Mouse (Mus musculus): Measurements from ENCODE around the gene Zfp13. TPM values are rescaled to one million over a fixed set of nuclear protein-coding genes. Genes with fewer than 3 reads are reported as not detected.
A peak's percentile ranks its signal among the peaks of the same experiment; 100 is the strongest.

Zfp13 gene
- total and polyA plus RNA-seq, 2 experiments from 2014 or later, result 5.3 to 18.5 TPM

- Histone ChIP-seq H3K4me1 (ENCODE audit: control insufficient read depth, insufficient read depth) (no peaks in the 10 kb centered on the region), H3K36me3 (replicated peaks; ENCODE audit: control insufficient read depth, insufficient read depth, low read length) (peaks cover 49% of the 10 kb centered on the region), H3K4me3 (ENCODE audit: low read depth, low read length) (no peak overlapping the region), H3K9ac (replicated peaks; ENCODE audit: low read depth, low read length) (no peak overlapping the region), H3K9me3 (replicated peaks; ENCODE audit: control insufficient read depth, low read length) (no peaks in the 10 kb centered on the region), H3K27me3 (ENCODE audit: control insufficient read depth, insufficient read depth, low read length) (no peaks in the 10 kb centered on the region), H3K27ac (ENCODE audit: low read depth) (no peak overlapping the region), H3K4me2 (ENCODE audit: low read depth, low read length) (no peak overlapping the region)
- 85% methylated on average over 8 of the region's 8 CpGs for WGBS
- DNase-seq (ENCODE audit: low spot score), result no peak
- ATAC-seq (ENCODE audit: insufficient read depth, low read depth), result no peak
- TF ChIP-seq CTCF (IDR thresholded peaks at IDR 0.05; ENCODE audit: low read depth), result no peak
- no peak for TF ChIP-seq EP300 (IDR thresholded peaks at IDR 0.05; ENCODE audit: low read depth)
These were observed 25.2 kb downstream of the Zfp13 start for GRCm38 (mm10) chr17:23574130-23574529.

- H3K27ac ChIP-seq (ENCODE audit: low read depth), result no peak overlapping the region
- TF ChIP-seq CTCF (IDR thresholded peaks at IDR 0.05; ENCODE audit: low read depth) (no peak), EP300 (IDR thresholded peaks at IDR 0.05; ENCODE audit: low read depth) (no peak)
- no peak for ATAC-seq (ENCODE audit: insufficient read depth, low read depth)
- H3K4me1 ChIP-seq (ENCODE audit: control insufficient read depth, insufficient read depth), result no peaks in the 10 kb centered on the region
- H3K4me2 ChIP-seq (ENCODE audit: low read depth, low read length), result no peak overlapping the region
- H3K4me3 ChIP-seq (ENCODE audit: low read depth, low read length), result no peak overlapping the region
- no peak overlapping the region for H3K9ac ChIP-seq (replicated peaks; ENCODE audit: low read depth, low read length)
- H3K9me3 ChIP-seq (replicated peaks; ENCODE audit: control insufficient read depth, low read length), result no peaks in the 10 kb centered on the region
- WGBS, result 75% methylated on average over 6 of the region's 6 CpGs
- H3K36me3 ChIP-seq (replicated peaks; ENCODE audit: control insufficient read depth, insufficient read depth, low read length), result peaks cover 33% of the 10 kb centered on the region
- DNase-seq (ENCODE audit: low spot score), result no peak
- H3K27me3 ChIP-seq (ENCODE audit: control insufficient read depth, insufficient read depth, low read length), result no peaks in the 10 kb centered on the region
These were observed 27.2 kb downstream of the Zfp13 start for GRCm38 (mm10) chr17:23572059-23572458.

GRCm38 (mm10) chr17:23571084-23571483, 28.2 kb downstream of the Zfp13 start:
- H3K4me3 ChIP-seq (ENCODE audit: low read depth, low read length), result no peak overlapping the region
- H3K9ac ChIP-seq (replicated peaks; ENCODE audit: low read depth, low read length), result no peak overlapping the region
- H3K27me3 ChIP-seq (ENCODE audit: control insufficient read depth, insufficient read depth, low read length), result no peaks in the 10 kb centered on the region
- no peak for ATAC-seq (ENCODE audit: insufficient read depth, low read depth)
- DNase-seq (ENCODE audit: low spot score), result no peak
- no peak overlapping the region for H3K27ac ChIP-seq (ENCODE audit: low read depth)
- H3K9me3 ChIP-seq (replicated peaks; ENCODE audit: control insufficient read depth, low read length), result no peaks in the 10 kb centered on the region
- WGBS, result 10% methylated on average over 5 of the region's 5 CpGs
- H3K4me2 ChIP-seq (ENCODE audit: low read depth, low read length), result no peak overlapping the region
- TF ChIP-seq CTCF (IDR thresholded peaks at IDR 0.05; ENCODE audit: low read depth) (peak; percentile 48), EP300 (IDR thresholded peaks at IDR 0.05; ENCODE audit: low read depth) (no peak)
- no peaks in the 10 kb centered on the region for H3K4me1 ChIP-seq (ENCODE audit: control insufficient read depth, insufficient read depth)
- H3K36me3 ChIP-seq (replicated peaks; ENCODE audit: control insufficient read depth, insufficient read depth, low read length), result peaks cover 23% of the 10 kb centered on the region

GRCm38 (mm10) chr17:23570017-23570416, 29.3 kb downstream of the Zfp13 start:
- H3K27ac ChIP-seq (ENCODE audit: low read depth), result no peak overlapping the region
- peaks cover 12% of the 10 kb centered on the region; the same call in 1 of the 2 replicates for H3K36me3 ChIP-seq (replicated peaks; ENCODE audit: control insufficient read depth, insufficient read depth, low read length)
- no peak overlapping the region for H3K4me2 ChIP-seq (ENCODE audit: low read depth, low read length)
- TF ChIP-seq EP300 (IDR thresholded peaks at IDR 0.05; ENCODE audit: low read depth) (no peak), CTCF (IDR thresholded peaks at IDR 0.05; ENCODE audit: low read depth) (peak; percentile 63)
- no peaks in the 10 kb centered on the region for H3K9me3 ChIP-seq (replicated peaks; ENCODE audit: control insufficient read depth, low read length)
- no peaks in the 10 kb centered on the region for H3K27me3 ChIP-seq (ENCODE audit: control insufficient read depth, insufficient read depth, low read length)
- peak; percentile 70; the same call in 1 of the 2 replicates for ATAC-seq (ENCODE audit: insufficient read depth, low read depth)
- H3K4me3 ChIP-seq (ENCODE audit: low read depth, low read length), result no peak overlapping the region
- 26% methylated on average over 6 of the region's 6 CpGs for WGBS
- H3K4me1 ChIP-seq (ENCODE audit: control insufficient read depth, insufficient read depth), result peaks cover 3% of the 10 kb centered on the region
- H3K9ac ChIP-seq (replicated peaks; ENCODE audit: low read depth, low read length), result no peak overlapping the region
- peak; percentile 55 for DNase-seq (ENCODE audit: low spot score)

DNA sequence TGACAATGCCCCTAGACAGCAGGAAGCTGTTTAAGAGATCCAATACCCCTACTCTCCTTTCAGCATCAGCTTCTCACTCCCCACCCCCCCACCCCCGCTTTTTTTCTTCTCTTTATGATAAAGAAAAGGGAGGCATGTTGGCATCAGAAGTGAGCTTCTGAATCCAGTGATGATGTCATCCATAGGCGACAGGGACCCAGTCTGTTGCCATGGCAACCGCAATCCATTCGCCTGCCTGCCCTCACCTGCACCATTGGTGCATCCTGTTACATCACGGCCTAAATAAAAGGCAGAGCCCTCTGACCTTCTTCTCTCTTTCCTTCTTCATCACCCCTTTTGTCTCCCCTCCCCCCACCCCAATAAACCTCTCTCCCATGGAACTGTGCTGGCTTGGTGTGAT, 30.9 kb downstream of the Zfp13 start:
- Histone ChIP-seq H3K9ac (replicated peaks; ENCODE audit: low read depth, low read length) (no peak overlapping the region), H3K4me2 (ENCODE audit: low read depth, low read length) (no peak overlapping the region), H3K9me3 (replicated peaks; ENCODE audit: control insufficient read depth, low read length) (no peaks in the 10 kb centered on the region), H3K4me1 (ENCODE audit: control insufficient read depth, insufficient read depth) (peaks cover 8% of the 10 kb centered on the region), H3K36me3 (replicated peaks; ENCODE audit: control insufficient read depth, insufficient read depth, low read length) (no peaks in the 10 kb centered on the region), H3K4me3 (ENCODE audit: low read depth, low read length) (no peak overlapping the region), H3K27ac (ENCODE audit: low read depth) (no peak overlapping the region), H3K27me3 (ENCODE audit: control insufficient read depth, insufficient read depth, low read length) (no peaks in the 10 kb centered on the region)
- ATAC-seq (ENCODE audit: insufficient read depth, low read depth) (no peak), DNase-seq (ENCODE audit: low spot score) (no peak)
- TF ChIP-seq EP300 (IDR thresholded peaks at IDR 0.05; ENCODE audit: low read depth) (no peak), CTCF (IDR thresholded peaks at IDR 0.05; ENCODE audit: low read depth) (no peak)
- 37% methylated on average over 5 of the region's 5 CpGs for WGBS

- WGBS, result 42% methylated on average over 5 of the region's 5 CpGs
- TF ChIP-seq CTCF (IDR thresholded peaks at IDR 0.05; ENCODE audit: low read depth), result peak; percentile 33
- no peak for TF ChIP-seq EP300 (IDR thresholded peaks at IDR 0.05; ENCODE audit: low read depth)
- DNase-seq (ENCODE audit: low spot score) (no peak), ATAC-seq (ENCODE audit: insufficient read depth, low read depth) (no peak)
- Histone ChIP-seq H3K9ac (replicated peaks; ENCODE audit: low read depth, low read length) (no peak overlapping the region), H3K36me3 (replicated peaks; ENCODE audit: control insufficient read depth, insufficient read depth, low read length) (no peaks in the 10 kb centered on the region), H3K4me3 (ENCODE audit: low read depth, low read length) (no peak overlapping the region), H3K27me3 (ENCODE audit: control insufficient read depth, insufficient read depth, low read length) (no peaks in the 10 kb centered on the region), H3K4me2 (ENCODE audit: low read depth, low read length) (no peak overlapping the region), H3K27ac (ENCODE audit: low read depth) (no peak overlapping the region), H3K4me1 (ENCODE audit: control insufficient read depth, insufficient read depth) (peaks cover 8% of the 10 kb centered on the region), H3K9me3 (replicated peaks; ENCODE audit: control insufficient read depth, low read length) (no peaks in the 10 kb centered on the region)
These were observed 32.5 kb downstream of the Zfp13 start for GRCm38 (mm10) chr17:23566787-23567186.
